Mouse (Mus musculus) heart, embryonic 16.5 days (tissue): Measurements from ENCODE around the gene Pls1. TPM values are rescaled to one million over a fixed set of nuclear protein-coding genes. Genes with fewer than 3 reads are reported as not detected.

Source experiments
- ATAC-seq: fragments of 200-750 bp; cut with Nextera tagmentation; replicated peaks from 2 replicates; pipeline ENCODE4 v1.8.0; 2017; ENCODE audit warnings: moderate number of reproducible peaks; ENCODE audit not compliant: insufficient read depth, low FRiP score; ENCODE audit errors: extremely low read depth
- H3K27ac ChIP-seq: fragments of 300-500 bp; sonication (generic); 2 replicates; pipeline ENCODE4 v1.5.1; 2014; ENCODE audit warnings: mild to moderate bottlenecking, low read length, control low read depth, moderate library complexity
- H3K27me3 ChIP-seq: fragments of 300-500 bp; sonication (generic); 2 replicates; pipeline ENCODE4 v1.6.1; 2014; ENCODE audit warnings: low read length, mixed read lengths; ENCODE audit not compliant: control insufficient read depth, insufficient read depth
- H3K36me3 ChIP-seq: fragments of 300-500 bp; sonication (generic); 2 replicates; pipeline ENCODE4 v1.6.1; 2014; ENCODE audit not compliant: control insufficient read depth, insufficient read depth
- H3K4me1 ChIP-seq: fragments of 300-500 bp; sonication (generic); 2 replicates; pipeline ENCODE4 v1.6.1; 2014; ENCODE audit warnings: low read length, mixed read lengths; ENCODE audit not compliant: control insufficient read depth, insufficient read depth
- H3K4me2 ChIP-seq: fragments of 300-500 bp; sonication (generic); 2 replicates; pipeline ENCODE4 v1.6.1; 2014; ENCODE audit warnings: low read depth, mild to moderate bottlenecking, control low read depth, low read length
- H3K4me3 ChIP-seq: fragments of 300-500 bp; sonication (generic); 2 replicates; pipeline ENCODE4 v1.5.1; 2014; ENCODE audit warnings: mild to moderate bottlenecking, control low read depth, low read length
- H3K9ac ChIP-seq: fragments of 300-500 bp; sonication (generic); 2 replicates; pipeline ENCODE4 v1.6.1; 2014; ENCODE audit warnings: low read length, control low read depth
- H3K9me3 ChIP-seq: fragments of 300-500 bp; sonication (generic); replicated peaks from 2 replicates; pipeline ENCODE4 v1.6.1; 2016; ENCODE audit warnings: low read length; ENCODE audit not compliant: control insufficient read depth
- WGBS: fragments of 180-500 bp; shearing (Covaris S2); extraction: QIAGEN DNeasy Blood & Tissue Kit; methylation state at CpG from one replicate; pipeline ENCODE4 v1.1.7; 2014; 5-methylcytosine and 5-hydroxymethylcytosine counted together
- polyA plus RNA-seq: library from polyadenylated mRNA; unstranded; fragments of >200 nt; fragmentation: Nextera tagmentation; extraction: Ambion mirVana; gene quantifications from 2 replicates; pipeline ENCODE4 v1.2.1, GENCODE M21; 2015

Pls1 gene
- polyA plus RNA-seq, 1 experiment from 2014 or later: 4.0 TPM

- 71% methylated on average over 20 of the region's 20 CpGs for WGBS
- no peak overlapping the region for H3K9ac ChIP-seq
These were observed 31.2 kb downstream of the Pls1 start for GRCm38 (mm10) chr9:95813721-95814531.

GRCm38 (mm10) chr9:95811817-95812216 lies 33.3 kb downstream of the Pls1 start:
- Histone ChIP-seq H3K4me1 (no peaks in the 10 kb centered on the region), H3K27ac (no peak overlapping the region), H3K9ac (no peak overlapping the region), H3K4me2 (no peak overlapping the region), H3K4me3 (no peak overlapping the region), H3K9me3 (no peaks in the 10 kb centered on the region), H3K27me3 (no peaks in the 10 kb centered on the region), H3K36me3 (no peaks in the 10 kb centered on the region)
- WGBS: 95% methylated on average over 4 of the region's 4 CpGs
- no peak for ATAC-seq

More at GRCm38 (mm10) chr9:95813721-95814531, 31.2 kb downstream of the Pls1 start:
- Histone ChIP-seq H3K4me3 (no peak overlapping the region), H3K27me3 (no peaks in the 10 kb centered on the region), H3K36me3 (no peaks in the 10 kb centered on the region), H3K4me1 (no peaks in the 10 kb centered on the region), H3K9me3 (no peaks in the 10 kb centered on the region), H3K4me2 (no peak overlapping the region), H3K27ac (no peak overlapping the region)
- ATAC-seq: no peak

DNA sequence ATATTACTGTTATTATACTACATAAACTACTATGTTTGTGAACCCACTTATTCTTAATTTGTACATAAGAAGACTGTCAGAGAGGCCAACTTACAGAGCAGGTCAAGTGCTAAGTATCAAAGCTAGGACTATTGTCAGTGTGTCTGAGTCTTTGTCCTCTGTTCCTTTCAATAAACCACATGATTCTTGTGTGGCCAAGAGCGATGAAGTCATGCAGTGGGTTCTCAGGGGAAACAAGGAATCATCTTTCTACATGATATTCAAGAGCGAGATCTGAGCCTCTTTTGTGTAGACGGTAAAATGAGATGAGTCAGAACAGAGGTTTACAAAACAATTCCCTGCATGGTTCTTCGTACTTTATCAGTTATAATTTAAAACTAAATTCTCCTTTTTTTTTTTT lies 35.5 kb downstream of the Pls1 start:
- Histone ChIP-seq H3K4me1 (no peaks in the 10 kb centered on the region), H3K27ac (no peak overlapping the region), H3K9me3 (no peaks in the 10 kb centered on the region), H3K9ac (no peak overlapping the region), H3K4me3 (no peak overlapping the region), H3K4me2 (no peak overlapping the region), H3K36me3 (no peaks in the 10 kb centered on the region), H3K27me3 (no peaks in the 10 kb centered on the region)
- no peak for ATAC-seq
- 72% methylated on average over 4 of the region's 4 CpGs for WGBS

DNA sequence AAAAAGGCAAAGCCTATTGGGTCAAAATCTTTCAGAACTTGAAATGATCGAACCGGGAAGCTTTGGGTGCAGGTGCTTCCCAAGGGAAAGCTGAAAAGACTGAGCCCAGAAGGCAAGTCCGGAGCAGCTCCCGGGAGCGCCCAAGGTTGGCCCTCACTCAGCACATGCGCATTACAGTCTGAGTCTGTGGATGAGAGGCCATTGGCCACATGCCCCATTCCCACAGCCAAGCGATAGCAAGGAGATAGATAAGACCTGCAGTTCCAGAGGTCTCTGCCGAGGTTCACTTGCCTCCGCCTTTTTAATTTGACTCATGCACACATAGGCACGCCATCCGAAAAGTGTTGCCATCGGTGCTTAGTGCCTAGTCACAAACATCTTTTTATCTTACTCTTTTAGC lies 39.7 kb downstream of the Pls1 start:
- Histone ChIP-seq H3K36me3 (no peaks in the 10 kb centered on the region), H3K9ac (no peak overlapping the region), H3K4me3 (0 out of 2 replicates have a peak overlapping the region, but pooled peaks have one; percentile 1), H3K9me3 (no peaks in the 10 kb centered on the region), H3K27me3 (no peaks in the 10 kb centered on the region), H3K27ac (no peak overlapping the region), H3K4me2 (peak overlapping the region; percentile 35), H3K4me1 (no peaks in the 10 kb centered on the region)
- ATAC-seq: 0 out of 2 replicates have a peak, but pooled peaks have one; percentile 32
- WGBS: 52% methylated on average over 12 of the region's 12 CpGs

- Histone ChIP-seq H3K9me3 (no peaks in the 10 kb centered on the region), H3K4me3 (no peak overlapping the region), H3K9ac (no peak overlapping the region), H3K4me1 (no peaks in the 10 kb centered on the region), H3K27me3 (no peaks in the 10 kb centered on the region), H3K4me2 (no peak overlapping the region), H3K36me3 (no peaks in the 10 kb centered on the region), H3K27ac (no peak overlapping the region)
- 75% methylated on average over 3 of the region's 3 CpGs for WGBS
- ATAC-seq: no peak
These were observed 41.3 kb downstream of the Pls1 start for GRCm38 (mm10) chr9:95803783-95804182.

GRCm38 (mm10) chr9:95801610-95802451 lies 43.3 kb downstream of the Pls1 start:
- H3K4me1 ChIP-seq: no peaks in the 10 kb centered on the region
- no peaks in the 10 kb centered on the region for H3K9me3 ChIP-seq
- H3K36me3 ChIP-seq: no peaks in the 10 kb centered on the region
- no peak overlapping the region for H3K4me2 ChIP-seq
- no peak overlapping the region for H3K9ac ChIP-seq
- H3K4me3 ChIP-seq: no peak overlapping the region
- ATAC-seq: no peak; the same call in 1 of the 2 replicates
- WGBS: 53% methylated on average over 10 of the region's 10 CpGs
- no peak overlapping the region for H3K27ac ChIP-seq
- H3K27me3 ChIP-seq: no peaks in the 10 kb centered on the region

DNA sequence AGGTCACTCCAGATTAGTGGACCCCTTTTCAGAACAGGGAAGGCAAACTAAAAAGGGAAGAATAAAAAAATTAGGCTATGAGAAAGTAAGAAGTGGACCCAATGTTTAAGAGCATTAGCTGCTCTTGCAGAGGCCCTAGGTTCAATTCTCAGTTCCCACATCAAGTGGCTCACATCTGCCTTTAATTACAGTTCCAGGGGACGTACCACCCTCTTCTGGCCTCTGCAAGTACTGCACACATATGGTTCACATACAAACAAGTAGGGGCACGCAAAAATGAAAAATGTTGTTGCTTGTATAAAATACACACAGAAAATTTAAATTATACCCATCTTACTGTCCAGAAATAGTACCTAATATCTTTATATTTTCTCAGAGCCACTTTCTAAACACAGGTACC lies 48.8 kb downstream of the Pls1 start:
- H3K9me3 ChIP-seq: no peaks in the 10 kb centered on the region
- no peak overlapping the region for H3K27ac ChIP-seq
- no peak for ATAC-seq
- H3K9ac ChIP-seq: no peak overlapping the region
- H3K4me1 ChIP-seq: no peaks in the 10 kb centered on the region
- H3K36me3 ChIP-seq: no peaks in the 10 kb centered on the region
- no peak overlapping the region for H3K4me3 ChIP-seq
- no peak overlapping the region for H3K4me2 ChIP-seq
- WGBS: 88% methylated on average over 2 of the region's 2 CpGs
- no peaks in the 10 kb centered on the region for H3K27me3 ChIP-seq

- H3K27ac ChIP-seq: no peak overlapping the region
- 80% methylated on average over 5 of the region's 5 CpGs for WGBS
- H3K27me3 ChIP-seq: no peaks in the 10 kb centered on the region
- ATAC-seq: no peak
- H3K36me3 ChIP-seq: no peaks in the 10 kb centered on the region
- H3K4me3 ChIP-seq: no peak overlapping the region
- H3K4me2 ChIP-seq: no peak overlapping the region
- H3K9me3 ChIP-seq: no peaks in the 10 kb centered on the region
- no peak overlapping the region for H3K9ac ChIP-seq
- H3K4me1 ChIP-seq: no peaks in the 10 kb centered on the region
These were observed 49.3 kb downstream of the Pls1 start for GRCm38 (mm10) chr9:95795844-95796243.
